Mouse (Mus musculus): Measurements from ENCODE around the gene Cd244a.

The Cd244a gene

GRCm38 (mm10) chr1:171577168-171577567 lies 18.2 kb downstream of the Cd244a start:
- DNase-seq (ENCODE audit: low read depth, low spot score) = no peak

- no peak for DNase-seq (ENCODE audit: low read depth, low spot score)
Observed at GRCm38 (mm10) chr1:171584584-171584983, 25.6 kb downstream of the Cd244a start.

DNA sequence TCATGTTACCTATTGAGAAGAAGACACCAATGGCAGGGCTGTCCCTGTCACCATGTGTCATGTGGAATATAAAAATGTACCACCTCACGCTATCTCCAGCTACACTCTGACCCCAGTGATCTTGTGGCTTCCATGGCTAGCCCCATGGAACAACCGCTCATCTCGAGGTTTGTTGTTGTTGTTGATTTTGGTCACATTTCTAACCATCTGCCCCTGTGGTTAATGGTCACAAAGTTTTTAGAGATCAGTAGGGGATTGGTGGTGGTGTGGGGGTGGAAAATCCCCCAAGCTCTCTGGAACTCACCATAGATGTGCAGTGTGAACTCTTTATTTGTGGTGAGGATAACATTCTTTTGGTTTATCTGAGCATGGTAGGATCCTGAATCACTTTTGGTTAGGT lies 45.7 kb downstream of the Cd244a start:
- DNase-seq (ENCODE audit: low read depth, low spot score) = no peak

DNA sequence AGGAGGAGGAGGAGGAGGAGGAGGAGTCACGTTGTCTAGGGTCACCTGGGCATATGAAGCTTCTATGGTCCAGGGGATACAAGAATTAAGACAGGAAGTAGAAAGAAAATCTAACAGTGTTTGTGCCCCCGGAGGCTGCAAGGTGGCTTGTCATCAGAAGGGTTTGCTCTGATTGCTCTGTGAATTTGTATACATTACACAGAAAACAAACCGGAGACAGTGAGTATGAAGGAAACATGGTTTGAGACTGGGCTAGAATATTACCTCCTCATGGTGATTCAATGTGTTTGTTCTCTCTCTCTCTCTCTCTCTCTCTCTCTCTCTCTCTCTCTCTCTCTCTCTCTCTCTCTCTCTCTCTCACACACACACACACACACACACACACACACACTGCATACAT lies 47.7 kb downstream of the Cd244a start:
- peak; percentile 47 for DNase-seq (ENCODE audit: low read depth, low spot score)

- DNase-seq (ENCODE audit: low read depth, low spot score) = peak; percentile 94
Observed at GRCm38 (mm10) chr1:171607176-171607575, 48.2 kb downstream of the Cd244a start, which contains the start of gene Ly9. TSS of gene Ly9 (minus strand) at chr1:171607410.

GRCm38 (mm10) chr1:171610026-171610425 lies 51.0 kb downstream of the Cd244a start:
- peak; percentile 61 for DNase-seq (ENCODE audit: low read depth, low spot score)

GRCm38 (mm10) chr1:171610781-171611180 lies 51.8 kb downstream of the Cd244a start:
- DNase-seq (ENCODE audit: low read depth, low spot score) = peak; percentile 58

GRCm38 (mm10) chr1:171613962-171614361 lies 55.0 kb downstream of the Cd244a start:
- DNase-seq (ENCODE audit: low read depth, low spot score) = peak; percentile 51

DNA sequence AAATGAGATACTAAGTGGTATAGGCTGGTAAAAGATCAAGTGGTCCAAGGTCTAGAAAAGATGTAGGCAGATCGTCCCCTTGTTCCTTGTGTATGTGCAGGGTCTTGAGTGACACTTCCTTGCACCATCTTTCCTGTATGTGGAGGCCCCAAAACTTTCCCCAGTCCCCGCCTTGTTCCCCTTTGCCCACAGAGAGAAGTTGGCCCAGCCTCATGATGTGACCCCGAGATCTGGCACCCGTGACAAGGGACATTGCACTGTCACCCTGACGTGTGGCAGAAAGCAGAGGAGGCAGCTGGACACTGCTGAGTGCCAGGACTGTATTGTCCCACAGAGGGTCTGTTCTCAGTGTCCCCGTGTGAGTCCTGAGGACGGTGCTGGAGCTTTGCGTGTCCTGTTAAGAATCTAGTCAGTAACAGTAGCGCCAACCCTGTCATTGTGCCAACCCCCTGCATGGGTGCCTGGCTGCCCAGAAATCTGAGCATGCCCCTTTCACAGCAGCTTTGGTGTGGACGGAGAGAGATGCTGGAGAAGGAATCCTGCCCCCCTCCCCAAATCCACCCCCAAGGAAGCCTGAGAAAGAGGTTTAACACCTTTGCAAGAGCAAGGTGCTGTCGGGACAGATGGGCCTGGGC lies 58.0 kb downstream of the Cd244a start:
- DNase-seq (ENCODE audit: low read depth, low spot score) = no peak

DNA sequence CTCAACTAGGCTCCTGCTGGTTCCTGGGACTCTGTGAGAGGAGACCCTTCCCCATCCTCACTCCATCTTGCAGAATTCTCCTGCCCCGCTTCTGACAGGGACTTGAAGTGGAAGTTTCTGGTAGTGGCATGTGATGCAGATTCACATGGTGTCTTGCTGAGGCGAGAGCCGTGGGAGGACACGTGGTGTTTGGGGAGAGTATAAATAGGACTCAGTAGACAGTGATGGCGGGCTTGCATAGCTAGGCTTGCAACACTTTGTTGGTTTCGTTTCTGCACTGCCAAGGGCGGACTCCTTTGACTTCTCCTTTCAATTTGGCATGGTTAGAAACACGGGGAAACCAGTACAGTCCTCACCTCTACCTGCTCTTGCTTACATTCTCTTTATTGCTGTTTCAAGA lies 60.0 kb downstream of the Cd244a start:
- peak; percentile 42 for DNase-seq (ENCODE audit: low read depth, low spot score)

DNA sequence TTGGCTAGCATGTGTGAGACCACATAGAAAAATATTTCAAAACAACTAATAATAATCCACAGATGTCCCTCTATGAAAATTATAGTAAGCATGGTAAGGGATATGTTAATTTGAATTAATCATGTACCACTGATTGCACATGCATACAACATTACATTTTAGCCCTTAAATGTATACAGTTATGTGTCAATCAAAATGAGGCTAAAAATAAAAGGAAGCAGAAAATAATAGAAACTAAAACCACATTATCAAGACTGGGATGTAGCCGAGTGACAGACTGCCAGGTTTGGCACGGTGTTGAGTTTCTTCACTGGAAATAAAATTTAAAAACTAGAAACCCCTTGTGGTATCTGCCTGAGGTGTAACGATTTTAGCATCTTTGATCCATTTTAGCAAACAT lies 60.7 kb downstream of the Cd244a start:
- DNase-seq (ENCODE audit: low read depth, low spot score) = no peak

GRCm38 (mm10) chr1:171620091-171620490 lies 61.1 kb downstream of the Cd244a start:
- no peak for DNase-seq (ENCODE audit: low read depth, low spot score)

DNA sequence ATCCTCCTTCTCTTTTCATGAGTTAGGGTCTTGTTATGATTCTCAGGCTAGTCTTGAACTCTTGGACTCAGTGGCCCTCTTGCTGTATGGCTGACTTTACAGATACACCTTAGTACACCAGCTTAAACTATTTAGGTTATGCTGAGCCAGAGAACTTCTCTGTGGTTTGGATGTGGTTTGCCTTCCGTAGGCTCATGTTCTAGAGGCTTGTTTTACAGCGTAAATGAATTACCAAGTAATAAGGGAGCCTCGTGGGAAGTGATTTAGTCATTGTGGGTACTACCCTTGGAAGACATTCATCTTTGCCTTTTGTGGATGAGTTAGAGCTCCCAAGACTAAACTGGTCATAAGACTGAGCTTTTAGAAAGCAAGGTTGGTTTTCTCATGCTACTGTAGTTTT lies 68.8 kb downstream of the Cd244a start:
- peak; percentile 49 for DNase-seq (ENCODE audit: low read depth, low spot score)

DNA sequence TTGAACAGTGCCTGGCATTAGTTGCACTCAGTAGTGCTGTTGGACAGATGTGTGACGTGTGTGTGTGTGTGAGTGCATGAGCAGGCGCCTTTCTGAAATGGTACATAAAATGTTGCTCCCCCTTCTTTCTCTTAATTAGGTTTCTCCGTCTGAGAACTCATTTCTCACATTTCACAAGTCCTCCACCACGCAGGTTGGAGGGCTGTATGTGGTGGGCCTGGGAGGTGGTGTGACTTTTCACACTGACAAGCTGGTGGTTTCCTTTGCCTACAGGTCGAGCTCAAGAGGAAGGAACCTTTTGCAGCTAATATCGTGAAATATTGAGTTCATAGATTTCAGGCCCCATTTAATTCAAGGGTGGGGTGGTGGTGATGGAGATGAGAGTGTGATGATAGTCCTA lies 70.2 kb downstream of the Cd244a start:
- DNase-seq (ENCODE audit: low read depth, low spot score) = peak; percentile 68

DNA sequence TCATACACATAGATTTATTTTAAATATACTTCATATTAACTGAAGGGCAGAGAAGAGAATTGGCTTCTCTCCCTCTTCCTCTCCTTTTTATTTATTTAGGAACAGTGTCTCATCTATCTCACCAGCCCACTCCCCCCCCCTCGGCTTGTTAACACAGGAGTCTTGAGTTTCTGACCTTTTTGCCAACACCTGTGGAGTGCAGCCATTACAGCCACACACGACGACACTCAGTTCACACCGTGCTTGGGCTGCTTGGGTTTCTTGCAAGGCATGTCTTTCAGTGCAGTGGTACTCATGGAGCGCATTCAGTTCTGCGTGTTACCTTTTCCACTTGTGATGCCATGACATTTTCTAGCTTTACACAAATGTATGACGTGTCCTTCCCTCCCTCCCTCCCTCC lies 71.0 kb downstream of the Cd244a start:
- no peak for DNase-seq (ENCODE audit: low read depth, low spot score)

GRCm38 (mm10) chr1:171630912-171631311 lies 71.9 kb downstream of the Cd244a start:
- DNase-seq (ENCODE audit: low read depth, low spot score) = no peak

- DNase-seq (ENCODE audit: low read depth, low spot score) = peak; percentile 38
Observed at GRCm38 (mm10) chr1:171631447-171631846, 72.5 kb downstream of the Cd244a start.

- DNase-seq (ENCODE audit: low read depth, low spot score) = no peak
Observed at GRCm38 (mm10) chr1:171635696-171636095, 76.7 kb downstream of the Cd244a start.

DNA sequence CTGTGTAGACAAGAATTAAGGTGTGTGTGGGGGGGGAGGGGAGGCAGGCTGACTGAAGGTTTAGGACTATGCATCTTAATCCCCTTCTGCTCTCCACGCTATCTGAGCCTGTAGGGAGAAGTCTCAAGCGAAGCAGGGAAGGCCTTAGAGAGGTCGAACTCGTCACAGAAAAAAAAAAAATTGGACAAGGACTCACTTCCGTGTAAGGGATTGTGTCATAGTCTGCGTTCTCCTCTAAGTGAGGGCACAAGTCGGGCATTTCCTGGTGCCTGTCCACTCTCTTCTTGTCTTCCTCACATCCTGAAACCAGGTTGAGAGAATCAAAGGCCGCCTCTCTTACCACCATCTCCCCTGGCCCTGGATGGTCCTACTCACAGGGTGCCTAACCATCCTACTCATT lies 78.1 kb downstream of the Cd244a start:
- no peak for DNase-seq (ENCODE audit: low read depth, low spot score)

DNA sequence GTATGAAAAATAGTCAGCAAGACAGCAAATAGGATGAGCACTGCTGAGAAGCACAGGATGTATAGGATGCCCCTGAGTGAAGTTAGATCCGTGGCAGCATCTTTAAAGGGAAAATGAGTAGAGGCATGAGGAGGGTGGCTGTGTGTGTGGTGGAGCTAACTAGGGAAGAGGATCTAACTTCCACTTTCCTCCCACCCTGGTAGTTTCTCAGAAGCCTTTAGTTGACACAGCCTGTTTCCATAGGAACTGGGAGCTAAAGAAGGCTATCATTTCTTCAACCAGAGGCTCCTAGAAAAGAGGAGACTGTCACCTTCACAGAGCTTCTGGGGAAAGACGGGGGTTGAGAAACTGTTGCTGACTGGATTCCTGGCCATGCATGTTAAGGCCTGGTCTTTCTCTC lies 79.7 kb downstream of the Cd244a start:
- DNase-seq (ENCODE audit: low read depth, low spot score) = no peak

- DNase-seq (ENCODE audit: low read depth, low spot score) = no peak
Observed at GRCm38 (mm10) chr1:171640796-171641195, 81.8 kb downstream of the Cd244a start.

DNA sequence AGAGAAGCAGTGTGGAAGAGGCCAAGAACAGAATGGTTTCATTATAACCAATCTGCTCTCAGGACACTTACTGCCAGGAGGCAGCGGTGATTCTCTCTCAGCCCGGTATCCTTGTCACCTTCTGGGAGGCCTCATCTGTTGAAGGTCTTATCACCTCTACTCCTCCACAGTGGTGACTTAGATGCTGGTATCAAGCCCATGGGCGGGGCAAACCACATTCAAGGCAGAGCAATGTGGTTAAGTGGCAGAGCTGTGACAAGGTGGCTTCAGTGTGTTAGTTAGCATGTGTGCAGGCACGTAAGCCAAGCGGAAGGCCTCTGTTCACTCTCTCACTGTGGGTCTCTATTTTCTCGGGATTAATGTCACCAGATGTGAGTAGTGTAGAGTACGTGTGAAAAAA lies 84.6 kb downstream of the Cd244a start:
- peak; percentile 87 for DNase-seq (ENCODE audit: low read depth, low spot score)

DNA sequence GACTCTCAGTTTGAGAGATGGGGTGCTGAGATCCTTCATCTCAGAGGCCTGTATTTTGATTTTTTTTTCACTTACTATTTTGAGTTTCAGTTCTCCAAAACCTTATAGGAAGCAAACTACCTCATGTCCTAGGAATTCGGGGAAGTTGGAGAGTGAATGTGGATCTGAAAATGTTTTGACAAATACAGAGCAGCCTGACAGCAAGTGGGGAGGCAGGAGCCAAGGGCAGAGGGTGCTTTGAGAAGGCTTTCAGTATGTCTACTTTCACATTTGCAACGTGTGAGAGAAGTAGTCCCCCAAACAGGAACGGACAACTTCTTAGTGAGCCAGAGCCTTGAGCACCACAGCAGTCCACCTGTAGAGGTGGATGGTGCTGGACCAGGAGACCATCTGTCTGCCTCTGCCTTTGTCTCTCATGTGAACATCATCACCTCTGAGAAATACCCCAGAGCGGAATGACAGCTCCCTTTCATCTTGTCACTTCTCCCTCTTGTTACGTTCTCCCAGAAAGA lies 87.5 kb downstream of the Cd244a start:
- no peak for DNase-seq (ENCODE audit: low read depth, low spot score)

GRCm38 (mm10) chr1:171647716-171648115 lies 88.7 kb downstream of the Cd244a start:
- no peak for DNase-seq (ENCODE audit: low read depth, low spot score)

Data from CD4-positive helper T cell, adult 2 months (primary cell).